Mouse (Mus musculus): ENCODE measurements around the gene Slc44a2.

DNA sequence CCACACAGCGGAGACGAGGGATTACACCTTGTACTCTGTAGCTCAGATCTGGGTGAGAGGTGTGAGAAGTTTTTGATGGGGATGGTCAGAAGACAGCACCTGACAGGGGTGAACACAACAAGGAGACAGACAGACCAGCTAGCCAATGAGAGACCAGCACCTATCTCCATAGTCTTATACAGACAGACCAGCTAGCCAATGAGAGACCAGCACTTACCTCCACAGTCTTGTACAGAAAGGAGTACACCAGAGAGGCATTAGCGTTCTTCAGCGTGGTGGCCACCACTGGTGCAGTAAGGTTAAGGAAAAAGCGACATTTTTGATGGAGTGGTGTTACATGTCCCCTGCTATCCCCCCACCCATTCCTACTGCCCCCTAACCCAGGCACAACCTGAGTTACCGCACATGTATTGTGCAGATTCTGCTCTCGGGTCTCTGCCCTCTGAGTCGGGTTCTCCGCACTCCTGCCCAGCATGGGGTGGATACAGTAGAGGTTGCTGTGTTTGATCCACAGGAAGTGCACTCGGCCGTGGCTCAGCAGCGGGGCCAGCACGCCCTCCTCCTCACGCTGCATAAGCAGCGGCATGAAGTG is 11.3 kb upstream of the Slc44a2 start:
- TF ChIP-seq CTCF (IDR thresholded peaks at IDR 0.05; ENCODE audit: low read depth): no peak
- TF ChIP-seq EP300 (IDR thresholded peaks at IDR 0.05; ENCODE audit: low read depth): no peak
